18 mouse cellular contexts compared by ENCODE assay signal in the genomic region with DNA sequence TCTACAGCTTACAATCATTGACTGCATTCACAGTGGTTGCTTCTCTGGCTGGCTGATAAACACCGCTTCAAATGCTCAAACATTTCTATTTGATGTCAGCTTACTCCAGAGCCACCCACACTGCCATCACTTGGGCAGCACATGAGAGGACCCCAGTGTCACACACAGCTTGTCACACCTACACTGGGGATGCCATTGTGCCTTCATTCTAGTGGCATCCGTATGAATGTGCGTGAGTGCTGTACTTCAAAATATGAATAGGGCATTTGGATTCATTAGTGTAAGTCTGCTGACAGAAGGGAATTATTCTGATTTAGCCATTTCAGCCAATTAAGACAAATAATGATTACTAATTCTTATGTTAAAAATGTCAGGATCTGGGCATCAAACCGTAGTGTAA.
DNase-seq lines count a peak whose midpoint lies in the region; ATAC-seq and TF ChIP-seq lines count a peak whose summit lies in the region.
"Had no signal": no experiment of that assay in that cellular context is flagged by ENCODE, and none has a peak within 500 bp of the region (broad histone marks: within the 10 kb centered on the region; RNA-seq: fewer than 3 reads in every experiment).

No protein-coding gene starts in this region.

- H3K4me2 ChIP-seq in forebrain, embryonic 14.5 days (ENCODE audit: low read length) = no peak overlapping the region
- no peak overlapping the region for H3K4me2 ChIP-seq in forebrain, embryonic 12.5 days
- H3K4me2 ChIP-seq in forebrain, postnatal 0 days (ENCODE audit: low read depth) = no peak overlapping the region
- H3K4me2 ChIP-seq: embryonic facial prominence, embryonic 12.5 days had no signal

- no peaks in the 10 kb centered on the region for H3K4me1 ChIP-seq in forebrain, embryonic 14.5 days (ENCODE audit: control insufficient read depth, insufficient read depth, low read length)
- H3K4me1 ChIP-seq in forebrain, embryonic 12.5 days = peaks cover 2% of the 10 kb centered on the region; the same call in 1 of the 2 replicates
- H3K4me1 ChIP-seq in forebrain, postnatal 0 days (ENCODE audit: insufficient read depth) = no peaks in the 10 kb centered on the region
- H3K4me1 ChIP-seq in forebrain, embryonic 10.5 days = peaks cover 5% of the 10 kb centered on the region; the same call in 1 of the 2 replicates
- H3K4me1 ChIP-seq: embryonic facial prominence, embryonic 10.5 days; embryonic facial prominence, embryonic 12.5 days had no signal

- DNase-seq in forebrain, embryonic 14.5 days (ENCODE audit: low spot score) = peak; percentile 24
- DNase-seq in forebrain, postnatal 0 days = no peak
- DNase-seq in forebrain, embryonic 10.5 days (ENCODE audit: extremely low spot score, low spot score) = no peak
- DNase-seq in layer of hippocampus, adult 9-11 months = peak; percentile 21
- DNase-seq in layer of hippocampus, adult 11-12 months (ENCODE audit: low spot score) = no peak
- DNase-seq in brain, embryonic 14.5 days (ENCODE audit: low read depth) = peak; percentile 41
- DNase-seq in spleen, postnatal 10 days (ENCODE audit: low spot score in 2 of 2) = no peak
- DNase-seq: adrenal gland, adult 2 months; adrenal gland, postnatal 10 days; adrenal gland, postnatal 25 days; cerebellum, adult 11-12 months; cerebellum, adult 2 months; cerebellum, adult 9-10 months; cerebellum, postnatal 10 days; cerebellum, postnatal 25 days had no signal

- no peak overlapping the region for H3K9ac ChIP-seq in forebrain, embryonic 14.5 days (ENCODE audit: low read length)
- H3K9ac ChIP-seq in forebrain, embryonic 12.5 days = no peak overlapping the region
- H3K9ac ChIP-seq in forebrain, postnatal 0 days = no peak overlapping the region
- H3K9ac ChIP-seq: embryonic facial prominence, embryonic 12.5 days had no signal

- no peaks in the 10 kb centered on the region for H3K9me3 ChIP-seq in forebrain, embryonic 14.5 days (replicated peaks; ENCODE audit: control insufficient read depth, low read length)
- no peaks in the 10 kb centered on the region for H3K9me3 ChIP-seq in forebrain, embryonic 12.5 days
- no peaks in the 10 kb centered on the region for H3K9me3 ChIP-seq in forebrain, postnatal 0 days (ENCODE audit: low read length)
- H3K9me3 ChIP-seq in forebrain, embryonic 10.5 days = no peaks in the 10 kb centered on the region
- H3K9me3 ChIP-seq: embryonic facial prominence, embryonic 10.5 days; embryonic facial prominence, embryonic 12.5 days had no signal

- TF ChIP-seq POLR2A in brain, embryonic 14.5 days (IDR thresholded peaks at IDR 0.05; ENCODE audit: borderline replicate concordance, extremely low read depth, insufficient read depth, insufficient read length, poor library complexity, severe bottlenecking) = no peak

- ATAC-seq in forebrain, embryonic 14.5 days = peak; percentile 32; the same call in 1 of the 2 replicates
- no peak for ATAC-seq in forebrain, embryonic 12.5 days (ENCODE audit: low FRiP score)
- ATAC-seq in forebrain, postnatal 0 days = peak; percentile 27; the same call in 1 of the 2 replicates

- H3K27ac ChIP-seq in forebrain, embryonic 14.5 days (ENCODE audit: low read depth, low read length) = no peak overlapping the region
- H3K27ac ChIP-seq in forebrain, embryonic 12.5 days = no peak overlapping the region
- no peak overlapping the region for H3K27ac ChIP-seq in forebrain, postnatal 0 days (ENCODE audit: low read depth, low read length)
- H3K27ac ChIP-seq in forebrain, embryonic 10.5 days = no peak overlapping the region
- H3K27ac ChIP-seq: embryonic facial prominence, embryonic 10.5 days; embryonic facial prominence, embryonic 12.5 days had no signal

- H3K27me3 ChIP-seq in forebrain, embryonic 14.5 days (replicated peaks; ENCODE audit: control insufficient read depth, insufficient read depth, low read length) = no peaks in the 10 kb centered on the region
- H3K27me3 ChIP-seq in forebrain, embryonic 12.5 days = no peaks in the 10 kb centered on the region
- no peaks in the 10 kb centered on the region for H3K27me3 ChIP-seq in forebrain, postnatal 0 days (ENCODE audit: insufficient read depth, low read length)
- no peaks in the 10 kb centered on the region for H3K27me3 ChIP-seq in forebrain, embryonic 10.5 days (ENCODE audit: poor library complexity, severe bottlenecking)
- H3K27me3 ChIP-seq: embryonic facial prominence, embryonic 12.5 days had no signal

- no peak overlapping the region for H3K4me3 ChIP-seq in forebrain, embryonic 14.5 days (ENCODE audit: low read depth, low read length)
- H3K4me3 ChIP-seq in forebrain, embryonic 12.5 days (replicated peaks) = no peak overlapping the region
- H3K4me3 ChIP-seq in forebrain, postnatal 0 days (ENCODE audit: low read depth, low read length) = no peak overlapping the region
- no peak overlapping the region for H3K4me3 ChIP-seq in forebrain, embryonic 10.5 days
- H3K4me3 ChIP-seq: embryonic facial prominence, embryonic 10.5 days; embryonic facial prominence, embryonic 12.5 days had no signal

- WGBS in forebrain, embryonic 14.5 days = 55% methylated on average over 4 of the region's 4 CpGs
- 70% methylated on average over 4 of the region's 4 CpGs for WGBS in forebrain, embryonic 12.5 days
- 39% methylated on average over 4 of the region's 4 CpGs for WGBS in forebrain, postnatal 0 days
- 94% methylated on average over 4 of the region's 4 CpGs for WGBS in forebrain, embryonic 10.5 days

- no peaks in the 10 kb centered on the region for H3K36me3 ChIP-seq in forebrain, embryonic 14.5 days (ENCODE audit: control insufficient read depth, insufficient read depth, low read length)
- no peaks in the 10 kb centered on the region for H3K36me3 ChIP-seq in forebrain, embryonic 12.5 days (replicated peaks)
- no peaks in the 10 kb centered on the region for H3K36me3 ChIP-seq in forebrain, postnatal 0 days (ENCODE audit: insufficient read depth)
- H3K36me3 ChIP-seq in forebrain, embryonic 10.5 days (replicated peaks) = no peaks in the 10 kb centered on the region
- H3K36me3 ChIP-seq: embryonic facial prominence, embryonic 10.5 days; embryonic facial prominence, embryonic 12.5 days had no signal

- TF ChIP-seq CTCF in forebrain, postnatal 0 days (IDR thresholded peaks at IDR 0.05; ENCODE audit: low read depth) = no peak
- TF ChIP-seq CTCF in brain, embryonic 14.5 days (IDR thresholded peaks at IDR 0.05; ENCODE audit: borderline replicate concordance, extremely low read depth, insufficient read depth, insufficient read length) = no peak

Comparison
In these comparisons a context has a peak if more than half of its experiments do, and no peak if none do; other contexts are left out.
1. DNase-seq: peak in forebrain, embryonic 14.5 days (single experiment), layer of hippocampus, adult 9-11 months (single experiment) and brain, embryonic 14.5 days (single experiment); none in forebrain, postnatal 0 days (single experiment), forebrain, embryonic 10.5 days (single experiment), layer of hippocampus, adult 11-12 months (single experiment) and spleen, postnatal 10 days (0 of 2).